ENCODE assay signal across 9 mouse cellular contexts in genomic region chr9:91365664-91366063, GRCm38 (mm10). TPM values are rescaled to one million over a fixed set of nuclear protein-coding genes. Genes with fewer than 3 reads are reported as not detected.
DNase-seq lines count a peak whose midpoint lies in the region; ATAC-seq and TF ChIP-seq lines count a peak whose summit lies in the region.
"Had no signal": no experiment of that assay in that cellular context is flagged by ENCODE, and none has a peak within 500 bp of the region (broad histone marks: within the 10 kb centered on the region; RNA-seq: fewer than 3 reads in every experiment).

Gene Zic1 (minus strand): TSS chr9:91365810.

- H3K27me3 ChIP-seq in E14TG2a.4 (ENCODE audit: insufficient read depth, low read length) = peaks cover 90% of the 10 kb centered on the region
- H3K27me3 ChIP-seq in neural tube, embryonic 11.5 days (ENCODE audit: control insufficient read depth, insufficient read depth, low read length) = peaks cover 66% of the 10 kb centered on the region
- H3K27me3 ChIP-seq in kidney, adult 2 months (replicated peaks; ENCODE audit: control insufficient read depth, insufficient read depth, low read length) = peaks cover 27% of the 10 kb centered on the region

- under 1% methylated on average over 33 of the region's 33 CpGs for whole genome bisulfite sequencing in neural tube, embryonic 11.5 days
- WGBS in kidney, adult 2 months = 2% methylated on average over 33 of the region's 33 CpGs

- peaks cover 45% of the 10 kb centered on the region for H3K4me1 ChIP-seq in E14TG2a.4 (replicated peaks; ENCODE audit: low read depth, low read length)
- H3K4me1 ChIP-seq in neural tube, embryonic 11.5 days (ENCODE audit: control insufficient read depth, insufficient read depth, low read length) = no peaks in the 10 kb centered on the region; the same call in 1 of the 2 replicates
- no peaks in the 10 kb centered on the region for H3K4me1 ChIP-seq in kidney, adult 2 months (ENCODE audit: control insufficient read depth, insufficient read depth, low read length)

- peak within 1 kb of the TSS; percentile 98 for H3K9ac ChIP-seq in neural tube, embryonic 11.5 days (ENCODE audit: low read length)

- peak within 1 kb of the TSS; percentile 36 for H3K4me2 ChIP-seq in neural tube, embryonic 11.5 days (ENCODE audit: low read depth)

- H3K27ac ChIP-seq in neural tube, embryonic 11.5 days (ENCODE audit: low read depth, low read length) = peak within 1 kb of the TSS; percentile 99
- no peak within 1 kb of the TSS for H3K27ac ChIP-seq in kidney, adult 2 months (ENCODE audit: insufficient read depth, low read depth, low read length)

- TF ChIP-seq CTCF in E14TG2a.4 (conservative IDR thresholded peaks at IDR 0.05; ENCODE audit: low read length) = no peak
- TF ChIP-seq CTCF in kidney, adult 2 months (conservative IDR thresholded peaks at IDR 0.05; ENCODE audit: insufficient read depth, insufficient read length, low read depth, low read length) = no peak

- H3K4me3 ChIP-seq in E14TG2a.4 (replicated peaks; ENCODE audit: low read length) = peak within 1 kb of the TSS; percentile 62
- peak within 1 kb of the TSS; percentile 62 for H3K4me3 ChIP-seq in neural tube, embryonic 11.5 days (ENCODE audit: low read depth, low read length)
- H3K4me3 ChIP-seq in kidney, adult 2 months (ENCODE audit: insufficient read depth, low read depth, low read length) = no peak within 1 kb of the TSS; the same call in 1 of the 2 replicates

- H3K36me3 ChIP-seq in E14TG2a.4 (ENCODE audit: insufficient read depth, low read length) = no peaks in the 10 kb centered on the region
- H3K36me3 ChIP-seq in neural tube, embryonic 11.5 days (ENCODE audit: control insufficient read depth, insufficient read depth, low read length) = no peaks in the 10 kb centered on the region
- H3K36me3 ChIP-seq in kidney, adult 2 months (ENCODE audit: control insufficient read depth, insufficient read depth, low read length) = no peaks in the 10 kb centered on the region

- peak; percentile 16 for DNase-seq in gastrocnemius, postnatal 25 days
- DNase-seq in gastrocnemius, adult 8-10 months (ENCODE audit: low spot score in 2 of 2) = no peak
- DNase-seq in embryo, embryonic 10.5 days (ENCODE audit: low spot score) = peak; percentile 89
- DNase-seq in layer of hippocampus, postnatal 14 days (ENCODE audit: low spot score in 2 of 2) = peak; percentile 46 to 63
- peak; percentile 93 for DNase-seq in neural tube, embryonic 11.5 days (ENCODE audit: low spot score)
- no peak for DNase-seq in kidney, adult 2 months
- DNase-seq in B cell, adult 2 months = no peak

- ATAC-seq in neural tube, embryonic 11.5 days (ENCODE audit: insufficient read depth, low FRiP score, low TSS enrichment) = peak; percentile 78

- no peaks in the 10 kb centered on the region for H3K9me3 ChIP-seq in E14TG2a.4 (ENCODE audit: low read length)
- H3K9me3 ChIP-seq in neural tube, embryonic 11.5 days (ENCODE audit: control insufficient read depth, low read length) = no peaks in the 10 kb centered on the region

- no peak for TF ChIP-seq POLR2A in kidney, adult 2 months (IDR thresholded peaks at IDR 0.05; ENCODE audit: low read depth, low read length)

RNA-seq across cellular contexts. Expression of gene Zic1, which starts in this region (rescaled TPM):
- 1 to 10 TPM in 1 of 2 experiments, under 1 TPM in 1; 0.08 to 1.9 TPM for total RNA-seq in gastrocnemius, postnatal 25 days (2021)
- total RNA-seq in gastrocnemius, adult 8-10 months (2022) = 1 to 10 TPM in 3 of 4 experiments, under 1 TPM in 1; 0.65 to 2.2 (median 1.4) TPM
- total RNA-seq in layer of hippocampus, postnatal 14 days (2021) = 10 to 100 TPM; 28.5 to 30.0 TPM
- polyA plus RNA-seq in neural tube, embryonic 11.5 days (2014; fragmentation: Nextera tagmentation; extraction: Ambion mirVana) = 17.3 and 17.9 TPM in 2 replicates
- polyA plus RNA-seq in kidney, adult 2 months (2012; rRNA removed) = not detected in 2 replicates
- polyA plus RNA-seq: large intestine, adult 2 months had no signal

Comparison
In these comparisons a context has a peak if more than half of its experiments do, and no peak if none do; other contexts are left out.
1. RNA of gene Zic1 (total RNA-seq): 28.5 to 30.0 TPM in layer of hippocampus, postnatal 14 days; 0.08 to 1.9 TPM in gastrocnemius, postnatal 25 days and 0.65 to 2.2 TPM in gastrocnemius, adult 8-10 months; every median in the first group is over 4 times any median in the second.
2. RNA of gene Zic1 (polyA plus RNA-seq): 17.3 to 17.9 TPM in neural tube, embryonic 11.5 days; not detected in kidney, adult 2 months; every median in the first group is over 10 times any median in the second.
3. DNase-seq: peak in gastrocnemius, postnatal 25 days (single experiment), embryo, embryonic 10.5 days (single experiment), layer of hippocampus, postnatal 14 days (2 of 2) and neural tube, embryonic 11.5 days (single experiment); none in gastrocnemius, adult 8-10 months (0 of 2), kidney, adult 2 months (single experiment) and B cell, adult 2 months (0 of 2).